Mouse (Mus musculus) NIH3T3 (cell line): ENCODE measurements around the gene Calm4.

Experiments used
- DNase-seq: peaks from one replicate; pipeline ENCODE4 v3.0.0-alpha.2; 2012; ENCODE audit warnings: low read depth

Calm4 gene

DNA sequence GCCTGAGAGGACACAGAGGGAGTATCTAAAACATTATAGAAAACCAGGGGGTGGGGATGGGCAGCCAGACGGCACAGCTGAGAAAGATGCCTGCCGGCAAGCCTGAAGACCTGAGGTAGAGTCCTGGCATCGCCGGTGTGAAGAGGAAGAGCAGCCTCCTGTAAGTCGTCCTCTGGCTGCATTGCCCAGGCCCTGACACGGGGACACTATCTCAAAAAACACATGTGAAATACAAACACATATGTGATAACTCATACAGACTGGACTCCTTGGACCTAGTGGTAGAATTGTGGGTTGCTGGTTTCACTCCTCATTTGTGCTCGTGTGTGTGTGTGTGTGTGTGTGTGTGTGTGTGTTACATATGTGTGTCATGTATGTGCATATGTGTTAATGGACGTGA, 23.7 kb downstream of the Calm4 start:
- DNase-seq = no peak

GRCm38 (mm10) chr13:3862325-3862724, 24.8 kb downstream of the Calm4 start:
- DNase-seq = no peak

GRCm38 (mm10) chr13:3862922-3863580, 25.5 kb downstream of the Calm4 start:
- DNase-seq = no peak

- DNase-seq = peak; percentile 12
Observed at GRCm38 (mm10) chr13:3865648-3866354, 28.2 kb downstream of the Calm4 start.

- no peak for DNase-seq
Observed at GRCm38 (mm10) chr13:3866355-3867052, 28.9 kb downstream of the Calm4 start.

DNA sequence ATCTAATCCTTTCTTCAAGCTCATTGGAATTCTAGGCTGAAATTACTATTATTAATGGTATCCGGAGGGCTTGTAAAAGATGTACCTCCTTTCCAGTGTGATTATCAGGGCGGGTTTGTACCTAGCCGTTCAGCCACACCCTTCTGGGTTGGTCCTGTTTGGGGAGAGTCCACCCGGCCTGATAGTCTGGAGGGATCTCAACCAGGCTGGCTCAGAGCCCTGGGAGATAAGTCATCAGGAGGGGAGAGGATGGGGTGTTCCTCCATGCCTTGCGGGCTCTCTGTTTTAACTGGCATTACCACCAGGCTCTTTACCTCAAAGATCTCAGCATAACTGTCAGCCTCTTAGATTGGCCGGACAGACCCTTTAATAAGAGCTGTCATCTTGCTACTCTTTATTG, 29.6 kb downstream of the Calm4 start:
- DNase-seq = no peak

- DNase-seq = no peak
Observed at GRCm38 (mm10) chr13:3869901-3870300, 32.3 kb downstream of the Calm4 start.

- no peak for DNase-seq
Observed at GRCm38 (mm10) chr13:3872832-3873231, 35.3 kb downstream of the Calm4 start.

- DNase-seq = no peak
Observed at GRCm38 (mm10) chr13:3876448-3876847, 38.9 kb downstream of the Calm4 start.

DNA sequence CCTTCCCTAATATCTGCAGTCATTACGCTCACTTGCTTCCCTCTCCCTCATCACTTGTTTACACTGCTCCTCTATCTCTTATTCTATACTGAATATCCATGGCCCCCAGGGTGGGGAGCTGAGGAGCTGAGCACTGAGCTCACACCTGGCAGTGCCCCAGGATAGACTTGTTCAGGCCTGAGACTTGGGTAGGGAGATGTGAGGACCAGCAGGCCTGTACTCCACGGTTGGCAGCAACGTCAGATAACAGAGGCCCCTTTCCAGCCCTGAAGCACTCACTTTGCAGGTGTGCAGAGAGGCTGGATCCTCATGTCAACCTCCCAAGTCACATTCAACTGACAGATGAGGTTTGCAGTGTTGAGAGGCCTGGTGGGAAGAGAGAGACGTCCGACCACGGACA, 39.6 kb downstream of the Calm4 start:
- no peak for DNase-seq

DNA sequence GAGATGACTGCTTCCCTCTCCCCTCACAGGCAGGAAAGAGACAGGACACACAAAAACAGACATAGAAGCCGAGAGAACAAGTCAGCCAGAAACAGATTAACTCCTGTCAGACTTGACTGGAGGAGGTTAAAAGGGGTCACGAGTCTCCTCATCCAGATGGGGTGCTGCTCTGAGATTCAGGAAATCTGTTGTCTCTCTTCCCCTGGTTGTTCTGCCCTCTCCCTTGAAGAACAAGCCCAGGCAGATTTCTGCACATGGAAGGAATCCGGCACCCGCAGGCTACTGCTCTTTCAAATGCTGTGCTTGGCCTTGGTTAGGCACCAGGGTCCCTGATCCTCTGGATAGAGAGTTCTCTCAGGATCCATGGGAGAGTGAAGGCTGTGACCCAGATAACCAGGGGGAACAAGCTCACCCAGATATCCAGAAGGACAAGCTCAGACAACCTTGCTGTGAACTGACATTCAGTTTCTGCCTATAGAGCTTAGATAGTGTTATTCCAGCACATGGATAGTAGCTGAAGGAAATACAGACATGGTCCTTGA, 40.2 kb downstream of the Calm4 start:
- DNase-seq = no peak

DNA sequence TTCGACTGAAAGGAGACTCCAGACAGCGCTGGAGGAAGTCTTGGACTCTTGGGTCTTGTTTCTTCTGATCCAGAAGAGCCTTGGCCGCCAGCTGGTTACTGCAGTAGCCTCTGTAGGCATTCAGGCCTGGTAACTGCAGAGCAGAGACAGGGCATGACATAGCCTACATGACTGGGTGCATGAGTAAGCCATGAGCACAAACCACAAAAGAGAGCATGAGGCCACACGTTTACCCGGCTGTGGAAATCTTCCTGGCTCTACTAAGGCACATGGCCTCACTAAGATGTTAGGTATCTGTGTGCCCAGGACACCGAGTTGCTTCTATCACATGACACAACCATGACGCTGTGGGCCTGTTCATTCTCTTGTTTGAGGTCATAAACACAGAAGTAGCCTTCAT, 49.1 kb downstream of the Calm4 start:
- peak; percentile 33 for DNase-seq
